In genomic region chr6:111449054-111449783, GRCm38 (mm10) we compare ENCODE assay signal across 10 mouse cellular contexts.
DNase-seq lines count a peak whose midpoint lies in the region; ATAC-seq and TF ChIP-seq lines count a peak whose summit lies in the region.
"Had no signal": no experiment of that assay in that cellular context is flagged by ENCODE, and none has a peak within 500 bp of the region (broad histone marks: within the 10 kb centered on the region; RNA-seq: fewer than 3 reads in every experiment).

No protein-coding gene starts in this region.

- H3K4me1 ChIP-seq in hindbrain, postnatal 0 days (ENCODE audit: insufficient read depth, low read length) = no peaks in the 10 kb centered on the region
- H3K4me1 ChIP-seq in midbrain, embryonic 16.5 days (ENCODE audit: control insufficient read depth, insufficient read depth, low read length) = 0 out of 2 replicates have a peak, but pooled peaks cover 3% of the 10 kb centered on the region
- H3K4me1 ChIP-seq: embryonic facial prominence, embryonic 12.5 days had no signal

- no peak overlapping the region for H3K9ac ChIP-seq in hindbrain, postnatal 0 days (replicated peaks; ENCODE audit: low read length)
- H3K9ac ChIP-seq in midbrain, embryonic 16.5 days (ENCODE audit: low read depth, low read length) = no peak overlapping the region
- H3K9ac ChIP-seq: embryonic facial prominence, embryonic 12.5 days had no signal

- no peak overlapping the region; the same call in 1 of the 2 replicates for H3K27ac ChIP-seq in hindbrain, postnatal 0 days
- H3K27ac ChIP-seq in midbrain, embryonic 16.5 days (ENCODE audit: low read length) = no peak overlapping the region
- H3K27ac ChIP-seq: embryonic facial prominence, embryonic 12.5 days had no signal

- 40% methylated on average over 3 of the region's 3 CpGs for WGBS in hindbrain, postnatal 0 days
- WGBS in midbrain, embryonic 16.5 days = 30% methylated on average over 3 of the region's 3 CpGs

- H3K9me3 ChIP-seq in hindbrain, postnatal 0 days (ENCODE audit: low read length) = no peaks in the 10 kb centered on the region
- no peaks in the 10 kb centered on the region for H3K9me3 ChIP-seq in midbrain, embryonic 16.5 days (replicated peaks; ENCODE audit: control insufficient read depth, low read length, poor library complexity, severe bottlenecking)
- H3K9me3 ChIP-seq: embryonic facial prominence, embryonic 12.5 days had no signal

- H3K27me3 ChIP-seq in hindbrain, postnatal 0 days (ENCODE audit: insufficient read depth, low read length) = no peaks in the 10 kb centered on the region
- H3K27me3 ChIP-seq in midbrain, embryonic 16.5 days (ENCODE audit: control insufficient read depth, insufficient read depth, low read depth, low read length) = no peaks in the 10 kb centered on the region
- H3K27me3 ChIP-seq: embryonic facial prominence, embryonic 12.5 days had no signal

- H3K36me3 ChIP-seq in hindbrain, postnatal 0 days (ENCODE audit: insufficient read depth, low read length) = no peaks in the 10 kb centered on the region
- H3K36me3 ChIP-seq in midbrain, embryonic 16.5 days (ENCODE audit: control insufficient read depth, insufficient read depth, low read length) = no peaks in the 10 kb centered on the region
- H3K36me3 ChIP-seq: embryonic facial prominence, embryonic 12.5 days had no signal

- H3K4me2 ChIP-seq in hindbrain, postnatal 0 days (ENCODE audit: low read depth, low read length) = no peak overlapping the region
- no peak overlapping the region for H3K4me2 ChIP-seq in midbrain, embryonic 16.5 days (ENCODE audit: low read length)
- H3K4me2 ChIP-seq: embryonic facial prominence, embryonic 12.5 days; liver, embryonic 11.5 days had no signal

- no peak for ATAC-seq in hindbrain, postnatal 0 days
- peak; percentile 79 for ATAC-seq in midbrain, embryonic 16.5 days
- no peak for ATAC-seq in megakaryocyte progenitor cell, adult 5-6 weeks (replicated peaks; ENCODE audit: poor library complexity)
- no peak for ATAC-seq in erythroid progenitor cell, adult 5-6 weeks (replicated peaks; ENCODE audit: low FRiP score, poor library complexity, severe bottlenecking)

- H3K4me3 ChIP-seq in hindbrain, postnatal 0 days (ENCODE audit: low read length) = no peak overlapping the region
- H3K4me3 ChIP-seq in midbrain, embryonic 16.5 days (ENCODE audit: low read depth, low read length) = no peak overlapping the region
- H3K4me3 ChIP-seq: embryonic facial prominence, embryonic 12.5 days had no signal

- TF ChIP-seq CTCF in hindbrain, postnatal 0 days (IDR thresholded peaks at IDR 0.05; ENCODE audit: low read depth) = no peak

- peak; percentile 17 for DNase-seq in adrenal gland, postnatal 14 days
- DNase-seq in adrenal gland, postnatal 36 days = no peak
- DNase-seq in kidney, adult 11 months = peak; percentile 51
- no peak for DNase-seq in kidney, postnatal 10 days
- peak; percentile 49 for DNase-seq in hindbrain, postnatal 0 days (ENCODE audit: low spot score)

Comparison
In these comparisons a context has a peak if more than half of its experiments do, and no peak if none do; other contexts are left out.
1. DNase-seq: peak in adrenal gland, postnatal 14 days (single experiment), kidney, adult 11 months (single experiment) and hindbrain, postnatal 0 days (single experiment); none in adrenal gland, postnatal 36 days (0 of 2) and kidney, postnatal 10 days (single experiment).